Mouse (Mus musculus) olfactory bulb, adult 2 months (tissue): Measurements from ENCODE around the gene Tubgcp6.

Source experiments
- CTCF ChIP-seq: fragments of 200-500 bp; IDR thresholded peaks from 2 replicates; pipeline ENCODE4 v1.5.1; 2012; ENCODE audit warnings: low read depth, mild to moderate bottlenecking, low read length, moderate library complexity; ENCODE audit not compliant: insufficient read depth
- POLR2A ChIP-seq: fragments of 200-500 bp; IDR thresholded peaks from 2 replicates; pipeline ENCODE4 v1.6.1; 2012; ENCODE audit warnings: mild to moderate bottlenecking, low read depth, low read length, moderate library complexity; ENCODE audit not compliant: insufficient read depth

GRCm38 (mm10) chr15:89089248-89090051, 33.5 kb downstream of the Tubgcp6 start:
- no peak for TF ChIP-seq POLR2A
- TF ChIP-seq CTCF = no peak
